Mouse (Mus musculus) natural killer cell, adult 2 months (primary cell): ENCODE data around the gene Upk1a.

ENCODE experiments used
- DNase-seq, 2 experiments: peaks; one replicate each; pipeline ENCODE4 v3.0.0; 2022; ENCODE audit warnings: low spot score in 2 of 2

The Upk1a gene

GRCm38 (mm10) chr7:30572969-30573368 is 39.7 kb downstream of the Upk1a start:
- DNase-seq: no peak

DNA sequence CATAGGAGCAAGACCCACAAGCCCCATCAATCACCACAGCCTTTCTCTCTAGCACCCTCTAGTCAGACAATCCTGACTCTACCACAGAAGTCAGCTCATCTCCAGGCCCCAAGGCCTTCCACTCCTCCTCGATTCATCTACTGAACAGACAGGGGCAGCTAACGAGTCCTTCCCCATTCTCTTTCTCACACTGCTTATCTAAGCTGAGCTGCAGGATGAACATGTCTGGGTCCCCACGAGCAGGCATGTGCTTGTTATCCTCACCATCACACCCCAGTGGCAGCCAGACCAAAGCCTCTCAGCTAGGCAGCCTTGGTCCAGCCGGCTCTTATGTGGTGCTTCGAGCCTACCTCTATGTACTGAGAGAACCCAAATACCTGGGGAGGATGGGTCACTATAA is 40.3 kb downstream of the Upk1a start:
- no peak for DNase-seq

DNA sequence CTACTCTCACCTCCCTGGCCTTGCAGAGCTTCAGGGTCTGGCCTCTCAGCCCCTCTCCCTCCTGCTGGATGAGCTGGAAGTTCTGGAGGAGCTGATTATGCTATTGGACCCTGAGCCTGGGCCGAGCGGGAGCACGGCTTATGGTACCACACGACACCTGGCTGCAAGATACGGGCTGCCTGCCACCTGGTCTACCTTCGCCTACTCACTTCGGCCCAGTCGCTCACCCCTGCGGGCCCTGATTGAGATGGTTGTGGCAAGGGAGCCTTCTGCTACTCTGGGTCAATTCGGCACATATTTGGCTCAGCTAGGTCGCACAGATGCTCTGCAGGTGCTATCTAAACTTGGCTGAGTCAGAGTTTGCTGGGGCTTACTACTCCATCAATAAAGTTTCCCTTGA is 45.1 kb downstream of the Upk1a start:
- no peak for DNase-seq

GRCm38 (mm10) chr7:30566033-30566432 is 46.6 kb downstream of the Upk1a start:
- no peak for DNase-seq

- DNase-seq: no peak
These were observed 47.6 kb downstream of the Upk1a start, which contains the start of gene Igflr1 for GRCm38 (mm10) chr7:30564970-30565571. TSS of gene Igflr1 (plus strand) at chr7:30565427.

- DNase-seq: peak; percentile 53 to 54
These were observed 48.8 kb downstream of the Upk1a start for GRCm38 (mm10) chr7:30563906-30564280.

- peak; percentile 94 to 96 for DNase-seq
These were observed 49.3 kb downstream of the Upk1a start, which contains the start of the genes U2af1l4, Gm49396 and Psenen for GRCm38 (mm10) chr7:30563117-30563905. TSS of gene U2af1l4 (plus strand) at chr7:30563301. TSS of gene Gm49396 (plus strand) at chr7:30563344. TSS of gene Psenen (minus strand) at chr7:30563627.

DNA sequence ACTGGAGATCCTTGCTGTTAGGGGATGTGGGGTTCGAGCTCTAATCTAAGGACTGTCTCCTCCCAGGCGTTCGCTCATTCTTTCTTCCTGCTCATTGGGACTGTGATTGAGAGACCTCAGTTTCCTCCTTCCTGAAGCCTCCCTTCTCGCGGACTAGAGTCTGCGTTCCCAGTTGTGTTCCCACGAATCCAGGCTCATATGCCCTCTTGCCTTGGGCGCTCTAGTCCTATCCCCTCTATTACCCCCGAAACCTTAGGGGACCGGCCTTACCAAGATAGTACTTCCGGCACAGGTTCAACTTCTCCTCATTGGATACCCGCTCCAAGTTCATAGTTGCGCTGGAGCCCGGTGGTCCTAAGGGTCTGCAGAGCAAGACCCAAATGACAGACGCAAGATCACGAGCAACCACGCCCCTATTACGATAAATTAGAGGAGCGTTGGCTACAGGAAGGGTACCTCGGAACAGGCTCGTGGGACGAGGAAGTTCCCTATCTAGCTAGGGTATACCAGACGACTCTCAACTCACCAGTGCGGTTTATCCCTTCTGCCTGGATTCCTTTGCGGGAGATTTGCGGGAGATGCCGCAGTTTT is 50.0 kb downstream of the Upk1a start:
- DNase-seq: no peak

GRCm38 (mm10) chr7:30560296-30560695 is 52.4 kb downstream of the Upk1a start:
- no peak for DNase-seq

DNA sequence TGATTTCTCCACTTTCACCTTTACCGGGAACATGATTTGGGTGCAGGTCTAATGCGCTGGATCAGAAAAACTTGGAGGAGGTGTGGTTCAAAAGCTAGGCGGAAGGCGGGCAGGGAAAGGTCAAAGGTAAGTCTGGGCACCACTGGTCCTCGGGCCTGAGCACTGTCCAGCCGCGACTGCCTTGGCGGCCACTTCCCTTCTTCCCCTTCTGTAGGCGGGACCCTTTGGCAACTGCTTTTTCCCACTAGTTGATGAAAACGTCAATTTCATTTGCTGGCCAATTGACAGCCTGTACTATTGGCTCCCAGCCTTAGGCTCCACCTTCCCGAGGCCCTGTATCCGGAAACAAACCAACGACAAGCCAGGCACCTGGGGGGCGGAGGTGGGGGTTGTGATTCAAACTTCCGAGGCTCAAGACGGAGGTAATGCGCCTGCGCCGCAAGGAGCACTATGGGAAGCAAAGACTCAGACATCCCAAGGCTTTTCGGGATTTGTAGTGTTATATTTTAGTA is 53.1 kb downstream of the Upk1a start, which contains the start of gene Lin37:
Lin37 (minus strand) TSS at position 396 of the 512 bp plus-strand sequence.
- peak; percentile 91 to 93 for DNase-seq

GRCm38 (mm10) chr7:30558656-30559442 is 53.8 kb downstream of the Upk1a start:
- no peak for DNase-seq

DNA sequence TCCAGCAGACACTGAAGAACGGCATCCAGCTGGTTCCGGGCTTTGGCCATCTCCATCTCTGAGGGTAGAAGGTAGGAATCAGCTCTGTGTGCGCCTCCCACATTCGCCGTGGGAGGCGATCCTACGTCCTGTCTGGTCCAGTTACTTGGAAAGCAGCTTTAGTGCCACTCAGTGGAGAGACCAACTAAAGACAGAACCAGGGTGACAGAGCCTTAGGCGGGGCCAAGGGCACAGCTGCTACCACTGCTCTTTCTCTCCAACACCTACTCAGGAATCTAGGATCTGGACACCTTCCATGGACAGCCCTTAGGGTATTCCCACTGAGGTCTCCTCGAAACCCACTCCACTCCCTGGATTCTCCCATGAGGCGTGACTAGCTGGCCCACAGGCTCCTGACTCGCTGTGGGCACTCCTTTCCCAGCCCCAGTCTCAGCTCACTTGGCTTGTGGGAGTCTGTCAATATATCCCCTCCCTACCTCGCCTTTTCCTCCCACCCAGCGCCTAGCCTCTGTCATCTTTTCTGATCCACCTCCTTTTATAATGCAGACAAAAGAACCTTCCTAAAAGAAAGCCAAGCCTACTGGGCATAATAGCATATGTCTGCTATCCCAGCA is 54.6 kb downstream of the Upk1a start:
- DNase-seq: no peak

DNA sequence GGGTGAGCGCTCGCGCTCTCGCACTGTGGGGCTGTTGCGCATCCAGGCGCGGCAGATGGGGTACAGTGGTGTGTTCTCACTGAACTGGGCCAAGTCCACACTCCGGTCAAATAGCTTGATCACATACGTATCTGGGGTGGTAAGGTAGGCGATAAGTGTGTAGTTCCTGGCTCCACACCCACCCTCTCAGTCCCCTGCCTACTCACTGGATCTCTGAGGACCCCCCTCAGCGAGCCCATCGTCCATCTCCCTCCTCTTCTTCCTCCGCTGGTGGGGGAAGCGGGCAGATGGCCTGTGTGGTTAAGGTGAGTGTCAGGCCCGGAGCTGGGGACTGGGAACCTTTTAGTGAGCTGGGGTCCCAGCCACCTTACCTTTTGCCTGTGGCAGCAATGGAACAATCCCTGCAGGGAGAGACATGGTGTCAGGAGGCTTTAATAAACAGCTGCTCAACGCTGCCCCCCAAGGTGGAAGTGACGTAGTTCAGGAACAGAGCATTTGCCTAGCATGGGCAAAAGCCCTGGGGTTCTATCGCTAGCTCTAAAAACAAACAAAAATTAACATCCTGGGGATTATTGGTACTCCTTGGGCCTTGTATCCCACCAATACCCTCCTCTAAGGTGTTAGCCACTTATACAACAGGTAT is 55.6 kb downstream of the Upk1a start:
- peak in 1 of 2 experiments; percentile 34 for DNase-seq

- DNase-seq: no peak
These were observed 58.6 kb downstream of the Upk1a start for GRCm38 (mm10) chr7:30553810-30554584.
